Comparison of ENCODE assay signal across 9 mouse cellular contexts in the genomic region with DNA sequence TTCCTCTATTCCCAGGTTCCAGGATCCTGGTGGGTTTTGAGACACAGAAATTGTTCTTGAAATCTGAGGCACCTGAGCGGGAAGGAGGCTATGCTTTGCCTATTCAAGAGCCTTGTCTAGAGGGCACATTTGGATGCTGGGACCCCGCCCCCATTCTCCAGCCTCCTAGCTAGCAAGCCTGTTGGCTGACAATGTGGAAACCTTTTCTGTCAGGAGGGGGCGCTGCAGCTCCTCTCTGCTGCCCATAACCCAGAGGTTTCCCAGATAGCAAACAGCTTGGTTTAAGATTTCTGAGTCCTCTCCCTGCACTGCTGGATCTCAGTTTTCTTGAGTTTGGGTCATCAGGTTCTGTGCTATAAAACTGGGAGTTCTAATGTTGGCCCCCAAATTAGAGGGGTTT.
DNase-seq lines count a peak whose midpoint lies in the region; ATAC-seq and TF ChIP-seq lines count a peak whose summit lies in the region.
"Had no signal": no experiment of that assay in that cellular context is flagged by ENCODE, and none has a peak within 500 bp of the region (broad histone marks: within the 10 kb centered on the region; RNA-seq: fewer than 3 reads in every experiment).

No protein-coding gene starts in this region.

- WGBS in forebrain, embryonic 11.5 days: 8% methylated on average over 3 of the region's 3 CpGs
- 19% methylated on average over 3 of the region's 3 CpGs for WGBS in lung, embryonic 14.5 days

- TF ChIP-seq CTCF in lung, embryonic 14.5 days (IDR thresholded peaks at IDR 0.05; ENCODE audit: low read depth): peak; percentile 81

- no peak overlapping the region for H3K9ac ChIP-seq in forebrain, embryonic 11.5 days (ENCODE audit: low read length)
- H3K9ac ChIP-seq in lung, embryonic 14.5 days: no peak overlapping the region

- no peaks in the 10 kb centered on the region for H3K27me3 ChIP-seq in forebrain, embryonic 11.5 days (ENCODE audit: control insufficient read depth, insufficient read depth, low read length)
- H3K27me3 ChIP-seq in lung, embryonic 14.5 days (ENCODE audit: insufficient read depth, low read length): no peaks in the 10 kb centered on the region

- H3K4me3 ChIP-seq in forebrain, embryonic 11.5 days (ENCODE audit: low read depth, low read length): no peak overlapping the region
- H3K4me3 ChIP-seq in lung, embryonic 14.5 days (ENCODE audit: low read depth, low read length): no peak overlapping the region
- H3K4me3 ChIP-seq: erythroblast, embryonic 14.5 days had no signal

- no peak overlapping the region for H3K4me2 ChIP-seq in forebrain, embryonic 11.5 days (ENCODE audit: low read depth, low read length, severe bottlenecking)
- no peak overlapping the region for H3K4me2 ChIP-seq in lung, embryonic 14.5 days

- DNase-seq in ES-CJ7 (ENCODE audit: low read depth, low spot score): peak; percentile 80
- DNase-seq in c-Kit-positive CD71-negative TER-119-negative erythroid progenitor cells, embryonic 14.5 days (ENCODE audit: low read depth): peak; percentile 19
- peak; percentile 93 for DNase-seq in forebrain, embryonic 11.5 days (ENCODE audit: low spot score)
- DNase-seq in heart, postnatal 25 days (ENCODE audit: low spot score): peak; percentile 35
- peak; percentile 69 to 94 for DNase-seq in layer of hippocampus, adult 18-20 months (ENCODE audit: low spot score in 2 of 2)
- DNase-seq in lung, embryonic 14.5 days: peak; percentile 91
- DNase-seq in retina, embryonic 14.5 days (ENCODE audit: low spot score): peak; percentile 96

- no peak overlapping the region for H3K27ac ChIP-seq in forebrain, embryonic 11.5 days (ENCODE audit: low read depth, low read length)
- H3K27ac ChIP-seq in lung, embryonic 14.5 days (ENCODE audit: low read depth): no peak overlapping the region

- intact Hi-C loops in heart, postnatal 25 days (cut with DNase I): loop anchor here (10.0 kb wide), 2 partner anchors 232 to 272 kb away; partner anchors contain the start of gene Klhl29

- ATAC-seq in forebrain, embryonic 11.5 days (replicated peaks; ENCODE audit: low FRiP score): peak; percentile 67
- peak; percentile 36; the same call in 1 of the 2 replicates for ATAC-seq in lung, embryonic 14.5 days (ENCODE audit: insufficient read depth)
- no peak for ATAC-seq in erythroid progenitor cell, adult 5-6 weeks (replicated peaks; ENCODE audit: low FRiP score, poor library complexity, severe bottlenecking)

- no peaks in the 10 kb centered on the region for H3K9me3 ChIP-seq in forebrain, embryonic 11.5 days (ENCODE audit: control insufficient read depth, low read length)
- no peaks in the 10 kb centered on the region for H3K9me3 ChIP-seq in lung, embryonic 14.5 days (ENCODE audit: low read depth, low read length)

- H3K4me1 ChIP-seq in forebrain, embryonic 11.5 days (replicated peaks; ENCODE audit: control insufficient read depth, insufficient read depth, low read length): peaks cover 22% of the 10 kb centered on the region; the same call in 1 of the 2 replicates
- no peaks in the 10 kb centered on the region for H3K4me1 ChIP-seq in lung, embryonic 14.5 days (ENCODE audit: insufficient read depth)

- no peaks in the 10 kb centered on the region for H3K36me3 ChIP-seq in forebrain, embryonic 11.5 days (ENCODE audit: control insufficient read depth, insufficient read depth, low read length)
- H3K36me3 ChIP-seq in lung, embryonic 14.5 days (ENCODE audit: insufficient read depth): no peaks in the 10 kb centered on the region

Comparison
In these comparisons a context has a peak if more than half of its experiments do, and no peak if none do; other contexts are left out.
1. DNase-seq: peak in every context shown above with its lines; median percentile 96 in retina, embryonic 14.5 days; 93 in forebrain, embryonic 11.5 days; 91 in lung, embryonic 14.5 days; 82 in layer of hippocampus, adult 18-20 months; 80 in ES-CJ7; 35 in heart, postnatal 25 days; 19 in c-Kit-positive CD71-negative TER-119-negative erythroid progenitor cells, embryonic 14.5 days.